Mouse (Mus musculus) midbrain, embryonic 13.5 days (tissue): ENCODE measurements around the gene Dctn2. TPM values are rescaled to one million over a fixed set of nuclear protein-coding genes. Genes with fewer than 3 reads are reported as not detected.

ENCODE experiments used
- ATAC-seq: fragments of 200-750 bp; cut with Nextera tagmentation; 2 replicates; pipeline ENCODE4 v1.8.0; 2017; ENCODE audit warnings: mild to moderate bottlenecking, moderate TSS enrichment, moderate library complexity
- H3K27ac ChIP-seq: fragments of 300-500 bp; sonication (generic); 2 replicates; pipeline ENCODE4 v1.5.1; 2015; ENCODE audit warnings: inconsistent platforms, mild to moderate bottlenecking, moderate library complexity
- H3K27me3 ChIP-seq: fragments of 300-500 bp; sonication (generic); 2 replicates; pipeline ENCODE4 v1.6.1; 2015; ENCODE audit warnings: mild to moderate bottlenecking, inconsistent platforms
- H3K36me3 ChIP-seq: fragments of 300-500 bp; sonication (generic); 2 replicates; pipeline ENCODE4 v1.6.1; 2015; ENCODE audit warnings: mild to moderate bottlenecking, inconsistent platforms
- H3K4me1 ChIP-seq: fragments of 300-500 bp; sonication (generic); replicated peaks from 2 replicates; pipeline ENCODE4 v1.6.1; 2015; ENCODE audit warnings: inconsistent platforms
- H3K4me2 ChIP-seq: fragments of 300-500 bp; sonication (generic); replicated peaks from 2 replicates; pipeline ENCODE4 v1.6.1; 2015; ENCODE audit warnings: moderate library complexity, mild to moderate bottlenecking, inconsistent platforms
- H3K4me3 ChIP-seq: fragments of 300-500 bp; sonication (generic); replicated peaks from 2 replicates; pipeline ENCODE4 v1.5.1; 2015; ENCODE audit warnings: mild to moderate bottlenecking, inconsistent platforms
- H3K9ac ChIP-seq: fragments of 300-500 bp; sonication (generic); replicated peaks from 2 replicates; pipeline ENCODE4 v1.6.1; 2015; ENCODE audit warnings: mild to moderate bottlenecking, inconsistent platforms
- H3K9me3 ChIP-seq: fragments of 300-500 bp; sonication (generic); 2 replicates; pipeline ENCODE4 v1.6.1; 2016; ENCODE audit warnings: mild to moderate bottlenecking, inconsistent platforms
- WGBS: fragments of 180-500 bp; shearing (Covaris S2); methylation state at CpG from one replicate; pipeline ENCODE4 v1.1.7; 2015; 5-methylcytosine and 5-hydroxymethylcytosine counted together
- polyA plus RNA-seq: library from polyadenylated mRNA; unstranded; fragments of >200 nt; fragmentation: Nextera tagmentation; extraction: Ambion mirVana; gene quantifications from 2 replicates; pipeline ENCODE4 v1.2.1, GENCODE M21; 2015

Gene Dctn2
- 310 TPM in 2 replicates for polyA plus RNA-seq

DNA sequence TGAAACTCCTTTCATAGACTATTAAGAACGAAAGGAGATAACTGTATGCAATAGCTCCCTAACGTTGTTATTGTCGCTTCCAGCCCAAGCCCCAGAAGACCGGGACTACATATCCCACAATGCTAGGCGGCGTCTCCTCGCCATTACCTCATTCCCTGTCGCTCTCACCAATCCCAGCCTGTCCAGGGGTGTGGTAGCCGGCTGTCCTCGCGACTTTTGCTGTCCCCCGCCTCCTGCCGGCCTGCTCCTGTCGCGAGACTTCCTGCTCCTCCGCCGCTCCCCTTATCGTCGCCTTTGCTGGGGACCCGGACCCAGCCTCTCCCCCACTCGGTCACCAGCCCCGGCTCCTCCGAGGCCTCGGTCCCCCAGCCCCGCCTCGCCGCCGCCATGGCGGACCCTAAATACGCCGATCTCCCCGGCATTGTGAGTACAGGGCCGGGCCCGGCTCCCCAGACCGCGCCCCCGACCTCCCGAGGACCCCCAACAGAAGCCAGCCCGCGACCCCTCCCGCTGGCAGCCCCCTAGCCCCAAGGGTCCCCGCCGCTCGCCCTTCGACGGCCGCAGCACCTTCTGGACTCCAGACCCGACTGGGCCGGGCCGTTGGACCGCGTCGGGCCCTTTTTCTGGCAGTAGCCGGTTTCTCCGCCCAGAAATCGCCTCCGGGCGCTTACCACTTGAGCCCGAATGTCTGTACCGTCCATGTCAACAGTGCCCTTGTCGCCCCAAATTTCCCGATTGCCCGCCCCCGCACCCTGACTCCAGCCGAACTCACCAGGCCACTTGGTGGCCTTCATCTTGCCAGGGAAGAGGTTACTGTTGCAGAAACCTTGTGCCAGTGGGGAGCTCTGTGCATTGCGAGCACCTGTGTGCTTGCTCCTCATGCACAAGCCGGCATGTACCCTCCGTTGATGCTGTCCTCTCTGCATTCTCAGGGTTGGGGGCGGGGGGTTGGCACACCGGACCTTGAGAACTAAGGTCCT, at the start of gene Dctn2:
Gene Dctn2 (plus strand): TSS at position 257 of the 980 bp plus-strand sequence.
- WGBS = under 1% methylated on average over 70 of the region's 70 CpGs
- H3K4me1 ChIP-seq = peaks cover 46% of the 10 kb centered on the region
- H3K27me3 ChIP-seq = peaks cover 12% of the 10 kb centered on the region
- peak within 1 kb of the TSS; percentile 91 for H3K27ac ChIP-seq
- peak within 1 kb of the TSS; percentile 97 for H3K4me3 ChIP-seq
- peak within 1 kb of the TSS; percentile 92 for H3K4me2 ChIP-seq
- H3K9me3 ChIP-seq = no peaks in the 10 kb centered on the region
- peaks cover 29% of the 10 kb centered on the region for H3K36me3 ChIP-seq
- peak within 1 kb of the TSS; percentile 100 for H3K9ac ChIP-seq
- peak; percentile 96 for ATAC-seq

DNA sequence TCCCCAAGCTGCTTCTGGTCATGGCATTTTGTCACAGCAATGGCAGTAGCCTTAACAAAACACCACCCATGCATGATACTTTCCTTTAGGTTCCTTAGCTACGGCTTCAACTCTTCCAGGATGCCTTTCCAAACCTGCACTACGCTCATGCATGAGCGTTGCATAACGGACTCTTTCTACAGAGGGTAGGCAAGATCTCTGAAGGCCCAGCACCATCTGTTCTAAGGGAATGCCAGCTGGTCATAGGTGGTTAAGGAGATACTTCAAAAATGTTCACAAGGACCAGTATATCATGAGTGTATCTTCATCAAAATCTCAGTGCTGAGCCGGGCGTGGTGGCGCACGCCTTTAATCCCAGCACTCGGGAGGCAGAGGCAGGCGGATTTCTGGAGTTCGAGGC, 49.7 kb upstream of the Dctn2 start:
- Histone ChIP-seq H3K36me3 (no peaks in the 10 kb centered on the region), H3K27me3 (no peaks in the 10 kb centered on the region), H3K9ac (no peak overlapping the region), H3K4me2 (no peak overlapping the region), H3K9me3 (no peaks in the 10 kb centered on the region), H3K27ac (no peak overlapping the region), H3K4me1 (no peaks in the 10 kb centered on the region), H3K4me3 (no peak overlapping the region)
- WGBS = 94% methylated on average over 11 of the region's 11 CpGs
- no peak for ATAC-seq

DNA sequence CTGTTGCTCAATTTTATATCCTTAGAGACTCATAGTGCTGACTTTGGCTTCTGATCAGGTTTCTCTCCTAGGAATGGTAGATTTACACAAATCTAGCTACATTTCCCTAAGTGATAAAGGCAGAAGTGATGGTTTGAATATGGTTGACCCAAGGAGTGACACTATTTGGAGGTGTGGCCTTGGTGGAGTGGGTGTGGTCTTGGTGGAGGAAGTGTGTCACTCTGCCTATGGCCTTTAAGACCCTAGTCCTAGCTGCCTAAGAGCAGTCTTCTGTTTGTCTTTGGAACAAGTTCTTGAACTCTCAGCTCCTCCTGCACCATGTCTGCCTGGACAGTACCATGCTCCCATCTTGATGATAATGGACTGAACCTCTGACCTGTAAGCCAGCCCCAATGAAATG, 49.0 kb upstream of the Dctn2 start:
- H3K4me3 ChIP-seq = no peak overlapping the region
- no peaks in the 10 kb centered on the region for H3K27me3 ChIP-seq
- no peaks in the 10 kb centered on the region for H3K4me1 ChIP-seq
- H3K4me2 ChIP-seq = no peak overlapping the region
- no peak for ATAC-seq
- no peaks in the 10 kb centered on the region for H3K9me3 ChIP-seq
- H3K27ac ChIP-seq = no peak overlapping the region
- no peak overlapping the region for H3K9ac ChIP-seq
- H3K36me3 ChIP-seq = no peaks in the 10 kb centered on the region

DNA sequence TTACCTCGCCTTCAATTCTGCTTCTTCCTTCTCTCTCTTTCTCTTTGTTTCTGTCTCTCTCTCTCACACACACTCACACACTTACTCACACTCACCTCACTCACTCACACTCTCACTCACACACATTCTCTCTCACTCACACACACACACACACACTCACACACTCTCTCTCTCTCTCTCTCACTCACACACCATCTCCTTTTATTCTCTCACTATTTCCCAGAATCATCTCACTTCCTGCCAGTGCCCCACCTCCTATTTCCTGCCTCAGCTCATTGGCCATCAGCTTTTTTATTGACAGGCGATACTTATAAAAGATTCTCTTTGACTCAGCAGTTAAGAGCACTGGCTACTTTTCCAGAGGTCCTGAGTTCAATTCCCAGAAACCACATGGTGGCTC, 47.8 kb upstream of the Dctn2 start:
- WGBS = 88% methylated on average over 2 of the region's 2 CpGs
- no peak for ATAC-seq
- Histone ChIP-seq H3K36me3 (no peaks in the 10 kb centered on the region), H3K9ac (no peak overlapping the region), H3K27me3 (no peaks in the 10 kb centered on the region), H3K27ac (no peak overlapping the region), H3K4me2 (no peak overlapping the region), H3K9me3 (no peaks in the 10 kb centered on the region), H3K4me3 (no peak overlapping the region), H3K4me1 (no peaks in the 10 kb centered on the region)

DNA sequence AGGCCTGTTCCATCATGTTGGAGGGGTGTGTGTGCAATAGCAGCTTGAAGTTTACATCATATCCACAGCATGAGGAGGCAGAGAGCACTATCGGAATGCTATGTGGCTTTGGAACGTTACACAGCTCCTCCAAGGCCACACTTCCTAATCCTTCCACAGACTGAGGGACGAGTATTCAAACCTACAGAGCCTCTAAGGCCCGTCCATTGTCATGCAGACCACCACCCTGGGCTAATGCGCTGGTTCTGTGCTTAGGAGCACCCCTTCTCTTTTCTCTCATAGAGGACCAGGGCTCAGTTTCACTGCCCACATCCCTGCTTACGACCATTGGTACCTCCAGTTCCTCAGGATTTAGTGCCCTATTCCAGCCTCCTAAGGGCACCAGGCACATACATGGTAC, 41.0 kb upstream of the Dctn2 start:
- no peaks in the 10 kb centered on the region for H3K9me3 ChIP-seq
- H3K4me3 ChIP-seq = no peak overlapping the region
- H3K36me3 ChIP-seq = peaks cover 33% of the 10 kb centered on the region
- H3K4me2 ChIP-seq = no peak overlapping the region
- peaks cover 5% of the 10 kb centered on the region; the same call in 1 of the 2 replicates for H3K27me3 ChIP-seq
- H3K4me1 ChIP-seq = no peaks in the 10 kb centered on the region
- no peak overlapping the region for H3K27ac ChIP-seq
- H3K9ac ChIP-seq = no peak overlapping the region
- 18% methylated on average over 6 of the region's 6 CpGs for whole genome bisulfite sequencing
- no peak for ATAC-seq

DNA sequence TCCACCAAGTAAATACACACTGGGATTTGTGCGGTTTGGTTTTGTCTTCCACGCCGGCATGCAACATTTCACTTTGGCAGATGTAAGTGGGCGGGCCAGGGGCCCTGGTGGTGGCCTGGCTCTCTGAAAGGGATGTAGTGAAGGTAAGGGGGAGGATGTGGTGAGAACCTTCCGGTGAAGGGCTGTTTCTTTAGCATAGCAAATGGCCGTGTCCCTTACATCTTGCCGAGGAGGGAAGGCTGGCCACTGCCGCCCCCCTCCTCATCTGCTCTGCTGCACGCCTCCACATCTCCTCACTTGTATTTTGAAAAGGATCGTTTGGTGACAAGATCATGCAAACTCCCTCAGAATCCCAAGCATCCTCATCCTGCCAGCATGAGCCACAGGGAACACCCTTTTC, 40.4 kb upstream of the Dctn2 start:
- Histone ChIP-seq H3K9me3 (no peaks in the 10 kb centered on the region), H3K4me2 (no peak overlapping the region), H3K4me1 (no peaks in the 10 kb centered on the region), H3K4me3 (no peak overlapping the region), H3K36me3 (peaks cover 38% of the 10 kb centered on the region), H3K27me3 (peaks cover 5% of the 10 kb centered on the region; the same call in 1 of the 2 replicates), H3K9ac (no peak overlapping the region), H3K27ac (no peak overlapping the region)
- WGBS = 29% methylated on average over 10 of the region's 10 CpGs
- ATAC-seq = no peak

DNA sequence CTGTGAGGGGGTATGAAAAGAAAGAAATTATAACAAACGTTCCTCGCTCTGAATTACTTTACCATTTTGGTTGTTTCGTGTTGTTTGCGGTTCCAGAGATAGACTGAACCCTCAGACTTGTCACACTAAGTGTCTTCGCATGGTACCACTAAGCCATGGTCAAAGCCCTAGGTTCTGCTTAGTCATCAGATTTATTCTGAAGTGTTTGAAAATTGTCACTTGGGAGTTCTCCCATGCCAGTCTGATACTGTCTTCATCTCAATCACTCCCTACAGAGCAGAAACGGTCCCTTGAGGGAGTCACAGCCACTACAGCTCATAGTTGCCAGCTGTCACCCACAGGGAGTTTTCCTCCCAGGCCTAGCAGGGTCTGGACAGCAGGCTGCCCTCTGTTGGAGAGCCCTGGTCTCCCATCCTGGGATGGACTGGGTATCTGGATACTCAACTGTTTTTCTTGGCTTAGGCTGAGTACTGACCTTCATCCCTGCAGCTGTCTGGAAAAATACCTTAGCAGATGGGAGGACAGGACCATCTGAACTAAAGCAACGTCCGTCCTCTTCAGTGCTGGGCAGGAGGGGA, 39.8 kb upstream of the Dctn2 start:
- Histone ChIP-seq H3K9me3 (no peaks in the 10 kb centered on the region), H3K4me1 (no peaks in the 10 kb centered on the region), H3K4me2 (no peak overlapping the region), H3K27me3 (peaks cover 5% of the 10 kb centered on the region; the same call in 1 of the 2 replicates), H3K9ac (no peak overlapping the region), H3K36me3 (peaks cover 45% of the 10 kb centered on the region), H3K4me3 (no peak overlapping the region), H3K27ac (no peak overlapping the region)
- WGBS = 77% methylated on average over 8 of the region's 8 CpGs
- no peak for ATAC-seq

DNA sequence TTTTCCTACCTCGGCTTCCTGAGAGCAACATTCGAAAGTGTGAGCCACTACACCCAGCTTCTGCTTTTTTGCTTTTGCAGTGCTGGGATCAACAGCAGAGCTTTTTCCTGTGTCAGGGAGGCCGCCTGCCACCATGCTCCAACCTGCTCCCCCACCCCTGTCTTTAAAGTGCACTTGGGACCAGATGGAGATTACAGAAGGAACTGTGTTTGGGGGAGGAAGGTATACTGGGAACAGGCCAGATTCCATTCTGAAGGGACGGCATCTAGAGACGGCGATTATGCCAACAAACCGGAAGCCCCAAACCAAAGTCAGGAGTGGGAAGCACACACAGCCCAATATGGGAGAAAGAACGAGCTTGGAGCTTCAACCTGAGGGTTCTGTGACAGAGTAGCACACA, 39.0 kb upstream of the Dctn2 start:
- H3K4me1 ChIP-seq = no peaks in the 10 kb centered on the region
- H3K4me3 ChIP-seq = no peak overlapping the region
- ATAC-seq = no peak
- no peak overlapping the region for H3K9ac ChIP-seq
- no peaks in the 10 kb centered on the region for H3K9me3 ChIP-seq
- H3K4me2 ChIP-seq = no peak overlapping the region
- H3K36me3 ChIP-seq = peaks cover 52% of the 10 kb centered on the region
- whole genome bisulfite sequencing = 90% methylated on average over 8 of the region's 8 CpGs
- peaks cover 5% of the 10 kb centered on the region; the same call in 1 of the 2 replicates for H3K27me3 ChIP-seq
- H3K27ac ChIP-seq = no peak overlapping the region

DNA sequence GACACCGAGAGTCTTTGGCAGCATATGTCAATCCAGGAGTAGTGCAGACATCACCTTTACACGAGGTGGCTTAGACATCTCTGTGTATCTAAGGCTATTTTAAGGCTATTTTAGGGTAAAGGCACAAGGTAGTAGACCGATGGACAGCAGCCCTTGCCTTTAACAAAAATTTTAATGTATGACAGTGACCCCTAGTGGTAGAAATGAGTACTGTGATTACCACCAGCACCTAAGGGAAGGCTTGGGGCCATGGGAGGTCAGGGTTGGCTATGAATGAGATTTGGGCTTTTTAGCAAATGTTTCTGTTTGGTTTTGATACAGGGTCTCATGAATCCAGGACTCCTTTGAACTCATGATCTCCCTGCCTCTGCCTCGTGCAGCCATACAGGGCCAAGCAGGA, 37.3 kb upstream of the Dctn2 start:
- H3K9ac ChIP-seq = no peak overlapping the region
- H3K4me3 ChIP-seq = no peak overlapping the region
- H3K4me1 ChIP-seq = no peaks in the 10 kb centered on the region
- no peak overlapping the region for H3K27ac ChIP-seq
- peak; percentile 22; the same call in 1 of the 2 replicates for ATAC-seq
- WGBS = 27% methylated on average over 4 of the region's 4 CpGs
- H3K36me3 ChIP-seq = peaks cover 69% of the 10 kb centered on the region
- H3K27me3 ChIP-seq = peaks cover 5% of the 10 kb centered on the region; the same call in 1 of the 2 replicates
- no peak overlapping the region for H3K4me2 ChIP-seq
- no peaks in the 10 kb centered on the region for H3K9me3 ChIP-seq

DNA sequence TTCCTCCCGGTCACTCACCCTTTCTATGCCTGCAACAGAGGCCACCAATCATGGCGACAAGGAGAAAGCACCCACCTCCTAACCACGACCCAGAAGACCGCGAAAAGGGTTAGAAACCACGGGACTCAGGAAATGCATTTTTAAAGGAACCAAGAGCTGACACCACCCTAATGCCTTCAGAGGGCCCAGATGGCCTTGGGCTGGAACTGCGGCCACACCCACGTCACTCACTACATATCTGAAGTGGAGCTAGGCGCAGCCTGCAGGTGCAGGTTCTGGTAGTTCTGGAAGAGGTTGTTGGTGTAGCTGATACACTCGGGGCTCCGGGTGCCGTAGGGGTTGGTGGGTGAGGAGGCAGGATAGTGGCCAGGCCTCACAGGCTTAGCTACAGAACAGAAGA, 35.5 kb upstream of the Dctn2 start:
- peaks cover 79% of the 10 kb centered on the region for H3K36me3 ChIP-seq
- WGBS = 90% methylated on average over 12 of the region's 12 CpGs
- no peak overlapping the region for H3K9ac ChIP-seq
- H3K9me3 ChIP-seq = no peaks in the 10 kb centered on the region
- no peaks in the 10 kb centered on the region for H3K4me1 ChIP-seq
- peaks cover 5% of the 10 kb centered on the region; the same call in 1 of the 2 replicates for H3K27me3 ChIP-seq
- H3K27ac ChIP-seq = no peak overlapping the region
- no peak for ATAC-seq
- H3K4me3 ChIP-seq = no peak overlapping the region
- H3K4me2 ChIP-seq = no peak overlapping the region

DNA sequence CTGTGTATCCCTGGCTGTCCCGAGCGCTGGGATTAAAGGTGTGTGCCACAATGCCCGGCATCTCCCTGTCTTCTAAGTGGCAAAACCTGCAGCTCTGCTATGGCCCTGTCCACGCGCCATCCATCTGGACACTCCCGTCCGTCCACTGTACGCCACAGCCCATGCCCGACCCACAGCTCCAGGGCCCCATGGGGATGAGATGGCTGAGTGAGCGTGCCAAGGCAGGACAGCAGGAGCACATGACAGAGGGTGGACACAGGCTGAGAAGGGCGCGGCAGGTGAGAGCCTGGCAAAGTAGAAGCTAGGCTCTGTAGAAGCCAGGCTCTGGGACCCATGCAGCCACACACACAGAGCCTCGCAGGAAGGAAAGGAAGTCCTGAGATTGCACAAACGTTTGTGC, 34.4 kb upstream of the Dctn2 start:
- Histone ChIP-seq H3K9ac (no peak overlapping the region), H3K27ac (no peak overlapping the region), H3K4me1 (no peaks in the 10 kb centered on the region), H3K27me3 (peaks cover 5% of the 10 kb centered on the region; the same call in 1 of the 2 replicates), H3K4me2 (no peak overlapping the region), H3K36me3 (peaks cover 84% of the 10 kb centered on the region), H3K9me3 (no peaks in the 10 kb centered on the region), H3K4me3 (no peak overlapping the region)
- WGBS = 85% methylated on average over 14 of the region's 14 CpGs
- no peak for ATAC-seq

DNA sequence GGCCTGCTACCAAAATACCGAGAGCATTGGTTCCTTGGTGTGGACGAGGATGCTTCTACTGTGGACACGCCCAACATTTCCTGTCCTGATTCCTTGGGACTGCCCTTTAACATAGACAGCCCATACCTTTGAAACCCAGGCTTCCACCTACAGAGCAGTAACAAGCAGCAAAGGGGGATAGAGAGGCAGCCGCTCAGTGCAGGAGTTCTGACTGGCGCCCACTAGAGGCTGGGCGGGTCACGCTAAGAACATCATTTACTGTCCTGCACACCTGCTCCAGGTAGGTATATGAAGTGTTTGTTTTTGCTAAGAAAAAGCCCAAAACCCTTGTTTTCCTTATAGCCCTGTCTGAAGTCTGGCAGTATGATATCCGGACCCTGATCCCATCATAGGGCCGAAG, 33.0 kb upstream of the Dctn2 start:
- Histone ChIP-seq H3K4me3 (no peak overlapping the region), H3K27me3 (no peaks in the 10 kb centered on the region), H3K27ac (no peak overlapping the region), H3K4me2 (no peak overlapping the region), H3K4me1 (no peaks in the 10 kb centered on the region), H3K9ac (no peak overlapping the region), H3K36me3 (peaks cover 85% of the 10 kb centered on the region), H3K9me3 (no peaks in the 10 kb centered on the region)
- 82% methylated on average over 9 of the region's 9 CpGs for WGBS
- no peak for ATAC-seq
